Mouse (Mus musculus) liver, embryonic 12.5 days (tissue): ENCODE data around the gene Cyp8b1. TPM values are rescaled to one million over a fixed set of nuclear protein-coding genes. Genes with fewer than 3 reads are reported as not detected.

Experiments
- ATAC-seq: fragments of 200-750 bp; cut with Nextera tagmentation; 2 replicates; pipeline ENCODE4 v1.8.0; 2017; ENCODE audit warnings: moderate number of reproducible peaks, mild to moderate bottlenecking, moderate library complexity
- H3K27ac ChIP-seq: fragments of 300-500 bp; sonication (generic); 2 replicates; pipeline ENCODE4 v1.5.1; 2016; ENCODE audit warnings: mild to moderate bottlenecking
- H3K27me3 ChIP-seq: fragments of 300-500 bp; sonication (generic); replicated peaks from 2 replicates; pipeline ENCODE4 v1.6.1; 2016; ENCODE audit warnings: mild to moderate bottlenecking, moderate library complexity
- H3K36me3 ChIP-seq: fragments of 300-500 bp; sonication (generic); 2 replicates; pipeline ENCODE4 v1.6.1; 2016; ENCODE audit warnings: mild to moderate bottlenecking, moderate library complexity
- H3K4me1 ChIP-seq: fragments of 300-500 bp; sonication (generic); 2 replicates; pipeline ENCODE4 v1.6.1; 2016
- H3K4me2 ChIP-seq: fragments of 300-500 bp; sonication (generic); 2 replicates; pipeline ENCODE4 v1.6.1; 2016; ENCODE audit warnings: mild to moderate bottlenecking, moderate library complexity
- H3K4me3 ChIP-seq: fragments of 300-500 bp; sonication (generic); 2 replicates; pipeline ENCODE4 v1.5.1; 2016; ENCODE audit warnings: mild to moderate bottlenecking, moderate library complexity
- H3K9ac ChIP-seq: fragments of 300-500 bp; sonication (generic); 2 replicates; pipeline ENCODE4 v1.6.1; 2016; ENCODE audit warnings: mild to moderate bottlenecking, moderate library complexity
- H3K9me3 ChIP-seq: fragments of 300-500 bp; sonication (generic); replicated peaks from 2 replicates; pipeline ENCODE4 v1.6.1; 2016; ENCODE audit warnings: mild to moderate bottlenecking, moderate library complexity
- WGBS: fragments of 180-500 bp; shearing (Covaris S2); methylation state at CpG from one replicate; pipeline ENCODE4 v1.1.7; 2016; ENCODE audit not compliant: insufficient replicate concordance; 5-methylcytosine and 5-hydroxymethylcytosine counted together
- polyA plus RNA-seq: library from polyadenylated mRNA; unstranded; fragments of >200 nt; fragmentation: Nextera tagmentation; extraction: Ambion mirVana; gene quantifications from 2 replicates; pipeline ENCODE4 v1.2.1, GENCODE M21; 2016

Cyp8b1 gene
- polyA plus RNA-seq: 0.22 and 0.27 TPM in 2 replicates

DNA sequence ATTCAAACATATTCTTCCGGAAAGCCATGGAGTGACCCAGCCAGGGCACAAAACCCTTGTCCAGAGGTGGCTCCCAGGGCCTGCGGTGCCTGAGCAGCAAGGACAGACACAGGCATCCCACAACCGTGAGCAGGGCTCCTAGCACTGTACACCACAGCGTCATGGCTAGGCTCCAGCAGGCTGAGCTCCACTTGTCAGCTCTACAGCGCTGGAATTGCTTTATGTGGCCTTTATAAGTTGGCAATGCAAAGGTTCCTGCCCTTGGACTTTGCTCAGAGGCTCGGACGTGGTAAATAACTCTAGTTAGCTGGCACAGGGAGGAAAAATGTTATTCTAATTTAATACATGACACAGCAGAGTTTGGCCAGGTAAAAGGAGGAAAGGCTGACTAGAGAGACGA, at the start of gene Cyp8b1:
Gene Cyp8b1, minus strand, starts transcription at position 204 of the 400 bp plus-strand sequence.
- no peak within 1 kb of the TSS for H3K4me2 ChIP-seq
- H3K9ac ChIP-seq: no peak within 1 kb of the TSS
- ATAC-seq: no peak
- H3K27ac ChIP-seq: no peak within 1 kb of the TSS
- no peaks in the 10 kb centered on the region for H3K4me1 ChIP-seq
- no peaks in the 10 kb centered on the region for H3K36me3 ChIP-seq
- H3K9me3 ChIP-seq: no peaks in the 10 kb centered on the region
- no peak within 1 kb of the TSS for H3K4me3 ChIP-seq
- 71% methylated on average over 8 of the region's 8 CpGs for WGBS
- peaks cover 6% of the 10 kb centered on the region; the same call in 1 of the 2 replicates for H3K27me3 ChIP-seq

DNA sequence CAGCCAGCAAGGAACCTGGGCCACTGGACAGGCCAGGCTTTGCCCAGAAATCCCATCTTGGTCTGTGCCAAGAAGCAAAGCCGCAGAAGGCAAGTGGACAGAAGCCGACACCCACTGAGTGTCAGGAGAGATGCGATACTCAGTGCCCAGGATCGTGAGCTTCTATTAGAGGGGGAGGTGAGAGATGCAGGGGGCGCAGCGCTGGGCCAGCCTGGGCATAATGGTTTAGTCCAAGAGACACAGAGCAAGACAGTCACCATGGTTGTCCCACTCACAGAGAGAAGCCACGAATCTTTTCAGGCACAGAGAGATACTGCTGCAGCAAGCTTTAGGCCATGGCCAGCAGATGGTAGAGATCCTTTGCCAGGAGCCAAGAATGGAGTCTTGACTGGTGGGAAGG, 48.8 kb upstream of the Cyp8b1 start:
- H3K27ac ChIP-seq: no peak overlapping the region
- H3K4me3 ChIP-seq: no peak overlapping the region
- H3K4me2 ChIP-seq: no peak overlapping the region
- no peaks in the 10 kb centered on the region for H3K4me1 ChIP-seq
- 77% methylated on average over 7 of the region's 7 CpGs for WGBS
- no peaks in the 10 kb centered on the region for H3K36me3 ChIP-seq
- ATAC-seq: no peak
- H3K27me3 ChIP-seq: no peaks in the 10 kb centered on the region
- no peak overlapping the region for H3K9ac ChIP-seq
- H3K9me3 ChIP-seq: no peaks in the 10 kb centered on the region

DNA sequence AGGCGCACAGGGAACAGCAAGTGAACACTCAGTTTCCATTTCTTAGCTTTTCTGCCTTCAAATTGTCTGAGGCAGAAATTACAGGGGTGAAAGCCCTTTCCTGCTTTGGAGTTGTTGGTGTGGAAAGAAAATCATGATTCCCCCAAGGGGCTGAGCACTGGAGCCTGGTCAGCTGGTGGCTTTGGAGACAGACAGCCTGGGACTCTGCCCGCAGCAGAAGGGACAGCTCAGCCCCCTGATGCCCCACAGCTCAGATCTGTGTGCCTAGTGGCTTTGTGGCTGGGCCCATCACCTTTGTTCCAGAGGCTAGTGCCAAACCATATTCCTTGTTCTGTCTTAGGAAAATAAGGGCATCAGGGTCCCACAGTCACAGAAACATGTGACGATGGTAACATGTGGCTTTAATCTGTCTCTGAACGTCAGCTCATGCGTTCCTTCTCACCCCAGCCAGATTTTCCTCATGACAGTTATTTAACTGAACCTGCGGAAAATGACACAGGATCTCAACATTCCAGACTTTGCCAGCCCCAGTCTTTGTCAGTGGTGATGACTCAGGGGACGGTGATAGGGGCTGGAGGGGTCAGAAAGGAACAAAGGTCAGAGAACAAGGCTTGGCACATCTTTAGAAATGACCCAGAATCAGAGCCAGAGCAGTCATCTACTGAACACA, 44.0 kb upstream of the Cyp8b1 start:
- WGBS: 66% methylated on average over 7 of the region's 7 CpGs
- ATAC-seq: no peak

DNA sequence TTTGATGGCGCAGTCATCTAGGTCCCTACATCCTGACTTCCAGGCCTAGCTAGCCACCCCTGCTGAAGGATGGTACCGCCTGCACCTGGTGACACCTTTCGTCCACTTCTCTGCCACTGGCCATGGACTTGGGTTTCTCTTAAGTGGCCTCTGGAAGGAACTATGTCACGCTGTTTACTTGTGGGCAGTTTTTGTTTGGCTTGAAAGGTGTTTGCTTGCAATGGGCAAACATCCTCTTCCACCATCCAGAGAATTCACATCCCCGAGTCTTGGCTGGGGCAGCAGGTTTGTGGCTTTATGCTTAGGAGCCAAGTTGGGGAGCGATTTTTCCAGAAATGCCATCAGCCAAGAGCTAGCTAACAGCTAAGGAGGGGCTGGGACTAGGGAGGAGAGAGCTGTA, 36.5 kb upstream of the Cyp8b1 start:
- no peak overlapping the region for H3K9ac ChIP-seq
- WGBS: 65% methylated on average over 6 of the region's 6 CpGs
- no peak overlapping the region for H3K27ac ChIP-seq
- H3K4me1 ChIP-seq: 0 out of 2 replicates have a peak, but pooled peaks cover 5% of the 10 kb centered on the region
- H3K4me3 ChIP-seq: no peak overlapping the region
- H3K9me3 ChIP-seq: no peaks in the 10 kb centered on the region
- H3K27me3 ChIP-seq: no peaks in the 10 kb centered on the region
- no peak for ATAC-seq
- no peak overlapping the region for H3K4me2 ChIP-seq
- no peaks in the 10 kb centered on the region for H3K36me3 ChIP-seq

More for the DNA sequence above, 44.0 kb upstream of the Cyp8b1 start:
- H3K9me3 ChIP-seq: no peaks in the 10 kb centered on the region
- H3K4me2 ChIP-seq: no peak overlapping the region
- no peaks in the 10 kb centered on the region for H3K36me3 ChIP-seq
- H3K27me3 ChIP-seq: no peaks in the 10 kb centered on the region
- H3K4me3 ChIP-seq: no peak overlapping the region
- H3K9ac ChIP-seq: no peak overlapping the region
- no peak overlapping the region for H3K27ac ChIP-seq
- no peaks in the 10 kb centered on the region for H3K4me1 ChIP-seq

DNA sequence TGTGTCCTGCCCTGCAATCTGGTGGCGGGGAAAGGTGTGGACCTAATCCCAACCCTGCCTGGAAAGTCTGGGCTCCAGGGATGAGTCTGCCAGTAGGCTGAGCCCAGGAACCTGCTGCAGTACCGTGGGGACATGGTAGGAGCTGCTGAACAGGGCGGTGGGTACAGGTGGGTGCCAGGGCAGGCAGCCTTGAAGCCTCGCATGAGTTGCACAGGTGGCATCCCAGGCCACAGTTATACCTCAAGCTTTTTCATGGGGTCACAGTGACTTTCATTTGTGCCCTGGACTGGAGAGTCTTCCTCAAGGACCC, 35.0 kb upstream of the Cyp8b1 start:
- Histone ChIP-seq H3K4me1 (0 out of 2 replicates have a peak, but pooled peaks cover 5% of the 10 kb centered on the region), H3K36me3 (no peaks in the 10 kb centered on the region), H3K9ac (no peak overlapping the region), H3K4me3 (no peak overlapping the region), H3K4me2 (peak overlapping the region; percentile 12), H3K9me3 (no peaks in the 10 kb centered on the region), H3K27me3 (no peaks in the 10 kb centered on the region), H3K27ac (no peak overlapping the region)
- WGBS: 39% methylated on average over 4 of the region's 4 CpGs
- ATAC-seq: peak; percentile 37; the same call in 1 of the 2 replicates

DNA sequence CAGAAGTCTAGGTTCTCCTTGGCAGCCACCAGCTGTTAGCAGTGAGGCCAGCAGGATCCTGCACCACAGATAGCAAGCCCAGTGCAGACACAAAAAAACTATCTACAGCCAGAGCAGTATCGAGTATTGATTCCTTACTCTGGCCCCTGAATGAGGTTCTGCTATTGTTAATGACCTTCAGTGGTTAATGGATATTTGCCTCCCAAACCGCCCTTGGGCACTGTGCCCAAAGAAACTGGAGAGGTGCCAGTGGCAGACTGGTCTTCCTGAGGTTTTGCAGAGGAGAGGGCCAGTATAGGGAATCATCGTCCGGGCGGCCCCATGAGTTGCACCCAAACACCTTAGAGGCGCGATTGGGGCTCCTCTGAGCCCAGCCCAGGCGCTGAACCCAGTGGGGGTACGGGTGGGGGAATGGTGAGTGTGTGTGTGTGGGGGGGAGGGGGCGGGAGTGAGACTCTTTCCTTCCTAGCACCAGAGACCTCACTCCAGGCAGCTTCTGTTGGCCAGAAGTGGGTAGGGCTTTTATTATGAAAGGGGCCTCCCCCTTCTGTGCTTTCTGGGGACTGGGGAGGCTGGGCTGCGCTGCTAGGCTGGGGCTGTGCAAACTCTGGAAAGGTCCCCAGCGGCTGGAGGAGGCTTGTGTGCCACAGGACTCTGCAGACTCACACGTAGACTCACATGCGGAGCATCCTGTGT, 34.5 kb upstream of the Cyp8b1 start, which contains the start of gene Fam198a:
Gene Fam198a, plus strand, starts transcription at position 571 of the 696 bp plus-strand sequence.
- 20% methylated on average over 14 of the region's 14 CpGs for WGBS
- Histone ChIP-seq H3K4me1 (0 out of 2 replicates have a peak, but pooled peaks cover 5% of the 10 kb centered on the region), H3K9ac (no peak within 1 kb of the TSS)

DNA sequence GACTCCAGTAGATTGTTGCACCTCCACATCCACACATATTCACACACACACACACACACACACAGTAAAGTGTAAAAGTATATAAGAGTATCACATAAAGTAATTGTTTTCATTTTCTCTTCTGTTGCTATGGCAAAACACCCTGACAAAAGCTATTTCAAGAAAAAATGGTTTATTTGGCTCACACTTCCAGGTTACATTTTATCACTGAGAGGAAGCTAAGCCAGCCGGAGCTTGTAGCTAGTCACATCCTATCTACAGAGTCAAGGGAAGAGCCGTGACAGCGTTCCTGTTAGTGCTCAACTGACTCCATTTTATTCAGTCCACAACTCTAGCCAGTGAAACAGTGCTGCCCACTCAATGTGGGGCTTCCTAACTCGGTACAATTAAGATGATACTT, 32.3 kb upstream of the Cyp8b1 start:
- H3K4me3 ChIP-seq: no peak overlapping the region
- no peak overlapping the region for H3K4me2 ChIP-seq
- H3K27me3 ChIP-seq: no peaks in the 10 kb centered on the region
- H3K27ac ChIP-seq: no peak overlapping the region
- WGBS: 52% methylated on average over 4 of the region's 4 CpGs
- H3K9ac ChIP-seq: no peak overlapping the region
- H3K36me3 ChIP-seq: no peaks in the 10 kb centered on the region
- H3K9me3 ChIP-seq: no peaks in the 10 kb centered on the region
- ATAC-seq: no peak
- 0 out of 2 replicates have a peak, but pooled peaks cover 5% of the 10 kb centered on the region for H3K4me1 ChIP-seq

More for the DNA sequence above, 34.5 kb upstream of the Cyp8b1 start, which contains the start of gene Fam198a:
- Histone ChIP-seq H3K27me3 (no peaks in the 10 kb centered on the region), H3K27ac (no peak within 1 kb of the TSS), H3K4me3 (no peak within 1 kb of the TSS), H3K36me3 (no peaks in the 10 kb centered on the region), H3K9me3 (no peaks in the 10 kb centered on the region), H3K4me2 (peak within 1 kb of the TSS; percentile 12)
- peak; percentile 49 for ATAC-seq

DNA sequence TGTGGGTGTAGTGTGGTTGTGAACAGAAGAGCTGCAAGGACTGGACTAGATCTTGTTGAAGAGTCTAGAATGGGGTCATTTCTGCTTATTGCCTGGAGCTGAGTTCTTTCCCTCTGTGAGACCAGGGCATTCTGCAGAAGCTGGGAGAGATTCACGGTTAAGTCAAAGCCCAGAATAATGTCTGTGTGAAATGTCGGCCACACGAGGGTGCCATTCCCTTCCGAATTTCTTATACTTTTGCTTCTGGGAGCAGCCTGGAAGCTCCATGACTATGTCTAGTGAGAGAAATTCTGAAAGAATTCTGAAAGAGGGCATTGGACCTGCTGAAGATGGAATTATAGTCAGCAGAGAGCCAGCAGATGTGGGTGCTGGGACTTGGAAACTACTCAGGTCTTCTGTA, 31.7 kb upstream of the Cyp8b1 start:
- Histone ChIP-seq H3K27ac (no peak overlapping the region), H3K4me1 (0 out of 2 replicates have a peak, but pooled peaks cover 5% of the 10 kb centered on the region), H3K4me2 (no peak overlapping the region), H3K4me3 (no peak overlapping the region), H3K36me3 (no peaks in the 10 kb centered on the region), H3K9ac (no peak overlapping the region), H3K27me3 (no peaks in the 10 kb centered on the region), H3K9me3 (no peaks in the 10 kb centered on the region)
- no peak for ATAC-seq
- WGBS: 17% methylated on average over 4 of the region's 4 CpGs

DNA sequence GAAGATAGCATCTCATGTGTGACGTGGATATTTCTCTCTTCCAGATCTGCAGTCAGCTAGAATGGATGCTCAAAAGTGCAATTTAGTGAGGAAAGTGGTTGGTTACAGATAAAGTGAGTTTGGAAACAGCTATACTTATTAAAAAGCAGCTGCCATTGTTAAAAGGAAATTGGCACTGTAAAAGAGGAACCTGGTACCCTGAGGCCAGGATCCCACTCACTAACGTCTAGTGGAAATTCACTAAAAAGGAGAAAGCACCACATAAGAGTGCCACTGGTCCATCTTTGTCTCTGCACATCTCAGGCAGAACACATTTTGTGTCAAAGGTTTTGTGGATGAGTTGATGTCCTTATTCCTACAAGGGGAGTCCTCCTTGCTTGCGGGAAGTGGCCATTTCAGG, 27.5 kb upstream of the Cyp8b1 start:
- no peak for ATAC-seq

DNA sequence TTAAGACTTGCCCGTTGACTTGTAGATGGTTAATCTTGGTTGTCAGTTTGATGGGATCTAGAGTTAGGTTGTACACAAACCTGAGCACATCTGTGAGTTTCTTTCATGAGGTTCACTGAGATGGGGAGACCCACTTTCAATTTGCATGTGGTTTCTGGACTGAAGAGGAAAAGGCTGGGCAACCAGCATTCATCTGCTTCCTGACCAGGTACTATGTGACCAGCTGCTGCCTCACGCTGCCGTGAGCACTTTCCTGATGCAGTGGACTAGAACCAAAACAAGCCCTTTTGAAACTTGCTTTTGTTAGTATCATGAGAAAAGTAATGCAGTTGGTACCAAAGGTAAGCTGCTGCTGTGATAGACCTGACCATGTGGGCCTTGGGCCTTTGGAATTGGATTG, 26.9 kb upstream of the Cyp8b1 start:
- Histone ChIP-seq H3K36me3 (0 out of 2 replicates have a peak, but pooled peaks cover 2% of the 10 kb centered on the region), H3K9me3 (no peaks in the 10 kb centered on the region), H3K27ac (no peak overlapping the region), H3K4me3 (no peak overlapping the region), H3K4me1 (no peaks in the 10 kb centered on the region), H3K9ac (no peak overlapping the region), H3K27me3 (no peaks in the 10 kb centered on the region), H3K4me2 (no peak overlapping the region)
- no peak for ATAC-seq
- WGBS: 63% methylated on average over 3 of the region's 3 CpGs

More for the DNA sequence above, 27.5 kb upstream of the Cyp8b1 start:
- no peaks in the 10 kb centered on the region for H3K4me1 ChIP-seq
- H3K4me3 ChIP-seq: no peak overlapping the region
- H3K4me2 ChIP-seq: no peak overlapping the region
- no peaks in the 10 kb centered on the region for H3K27me3 ChIP-seq
- 58% methylated on average over 3 of the region's 3 CpGs for WGBS
- H3K9ac ChIP-seq: no peak overlapping the region
- no peaks in the 10 kb centered on the region for H3K9me3 ChIP-seq
- no peak overlapping the region for H3K27ac ChIP-seq
- H3K36me3 ChIP-seq: 0 out of 2 replicates have a peak, but pooled peaks cover 2% of the 10 kb centered on the region

DNA sequence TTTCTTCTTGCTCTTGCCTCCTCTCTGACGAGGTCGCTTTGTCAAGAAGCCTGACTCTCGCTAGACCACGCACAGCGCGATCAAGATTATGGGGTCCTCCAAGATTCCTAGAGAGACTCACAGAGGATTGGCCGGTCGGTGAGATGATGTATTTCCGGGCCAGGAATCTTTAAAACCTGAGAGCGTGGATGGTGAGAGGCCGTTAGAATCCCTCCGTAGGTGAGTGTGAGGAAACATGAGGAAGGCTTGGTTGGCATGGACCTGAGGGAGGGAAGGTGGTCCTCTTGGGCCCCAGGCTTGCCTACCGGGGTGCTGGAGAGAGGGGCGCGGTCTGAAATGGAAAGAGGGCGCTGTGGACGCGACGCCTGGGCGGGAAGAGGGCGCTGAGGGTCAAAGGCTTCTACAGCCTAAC, 21.8 kb upstream of the Cyp8b1 start:
- no peaks in the 10 kb centered on the region for H3K9me3 ChIP-seq
- 0 out of 2 replicates have a peak, but pooled peaks cover 2% of the 10 kb centered on the region for H3K36me3 ChIP-seq
- peak overlapping the region; percentile 41 for H3K9ac ChIP-seq
- 47% methylated on average over 21 of the region's 21 CpGs for WGBS
- H3K4me3 ChIP-seq: peak overlapping the region; percentile 53
- peaks cover under 1% of the 10 kb centered on the region; the same call in 1 of the 2 replicates for H3K27me3 ChIP-seq
- peak; percentile 75 for ATAC-seq
- no peak overlapping the region for H3K27ac ChIP-seq
- H3K4me2 ChIP-seq: peak overlapping the region; percentile 61
- no peaks in the 10 kb centered on the region for H3K4me1 ChIP-seq

DNA sequence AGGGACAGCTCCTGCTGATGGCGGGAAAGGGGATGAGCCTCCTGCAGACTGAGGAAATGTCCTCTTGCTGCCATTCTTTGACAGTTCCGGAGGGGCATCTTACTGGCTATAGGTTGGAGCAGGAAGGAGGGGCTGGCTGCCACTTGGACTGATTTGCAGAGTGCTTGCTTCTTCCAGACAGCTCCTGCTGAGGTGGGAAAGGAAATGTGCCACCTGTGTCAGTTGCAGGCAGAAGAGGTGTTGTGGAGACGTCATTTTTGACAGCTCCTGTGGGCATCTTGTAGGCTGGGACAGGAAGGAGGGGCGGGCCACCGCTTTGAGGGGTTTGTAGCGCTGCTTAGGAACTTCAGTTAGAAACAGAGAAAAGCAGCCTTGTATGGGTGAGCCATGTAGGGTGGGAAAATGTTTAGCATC, 21.4 kb upstream of the Cyp8b1 start:
- ATAC-seq: peak; percentile 34
- peaks cover 5% of the 10 kb centered on the region; the same call in 1 of the 2 replicates for H3K27me3 ChIP-seq
- WGBS: 42% methylated on average over 6 of the region's 6 CpGs
- no peaks in the 10 kb centered on the region for H3K4me1 ChIP-seq
- 0 out of 2 replicates have a peak, but pooled peaks cover 2% of the 10 kb centered on the region for H3K36me3 ChIP-seq
- no peak overlapping the region for H3K9ac ChIP-seq
- H3K27ac ChIP-seq: no peak overlapping the region
- H3K4me2 ChIP-seq: peak overlapping the region; percentile 61
- H3K4me3 ChIP-seq: peak overlapping the region; percentile 53
- no peaks in the 10 kb centered on the region for H3K9me3 ChIP-seq
